Mouse (Mus musculus): ENCODE results near the gene Fbxo6. TPM values are rescaled to one million over a fixed set of nuclear protein-coding genes. Genes with fewer than 3 reads are reported as not detected.

Fbxo6 gene
- total RNA-seq, 2 experiments from 2014 or later, result 11.5 to 19.6 TPM

Other genes starting within 250 kb of the Fbxo6 start
- gene Mfn2, start 247.4 kb downstream of the Fbxo6 start, total RNA-seq (2015), result 24.3 and 25.0 TPM in 2 replicates
- gene Mfn2, start 247.4 kb downstream of the Fbxo6 start, total RNA-seq (2017), result 29.1 and 33.6 TPM in 2 replicates
- 4.8 and 5.6 TPM in 2 replicates for gene Plod1, start 215.4 kb downstream of the Fbxo6 start, total RNA-seq (2015)
- 10.5 and 12.2 TPM in 2 replicates for gene Plod1, start 215.4 kb downstream of the Fbxo6 start, total RNA-seq (2017)
- gene 2510039O18Rik, start 211.2 kb downstream of the Fbxo6 start, total RNA-seq (2015), result 32.9 and 34.2 TPM in 2 replicates
- 30.4 and 38.6 TPM in 2 replicates for gene 2510039O18Rik, start 211.2 kb downstream of the Fbxo6 start, total RNA-seq (2017)
- gene Nppb, start 166.4 kb downstream of the Fbxo6 start, total RNA-seq (2015), result not detected in 2 replicates
- gene Nppb, start 166.4 kb downstream of the Fbxo6 start, total RNA-seq (2017), result not detected in 2 replicates
- gene Nppa, start 151.4 kb downstream of the Fbxo6 start, total RNA-seq (2015), result not detected in 2 replicates
- not detected in 2 replicates for gene Nppa, start 151.4 kb downstream of the Fbxo6 start, total RNA-seq (2017)
- 3.3 and 4.1 TPM in 2 replicates for gene Clcn6, start 113.3 kb downstream of the Fbxo6 start, total RNA-seq (2015)
- gene Clcn6, start 113.3 kb downstream of the Fbxo6 start, total RNA-seq (2017), result 1.5 and 6.4 TPM in 2 replicates
- gene Mthfr, start 113.1 kb downstream of the Fbxo6 start, total RNA-seq (2015), result 5.5 and 6.2 TPM in 2 replicates
- gene Mthfr, start 113.1 kb downstream of the Fbxo6 start, total RNA-seq (2017), result 4.3 and 7.2 TPM in 2 replicates
- gene Agtrap, start 64.1 kb downstream of the Fbxo6 start, total RNA-seq (2015), result 16.3 and 16.5 TPM in 2 replicates
- gene Agtrap, start 64.1 kb downstream of the Fbxo6 start, total RNA-seq (2017), result 34.5 and 35.9 TPM in 2 replicates
- 28.7 and 34.0 TPM in 2 replicates for gene Mad2l2, start 21.8 kb downstream of the Fbxo6 start, total RNA-seq (2015)
- 6.6 and 8.1 TPM in 2 replicates for gene Mad2l2, start 21.8 kb downstream of the Fbxo6 start, total RNA-seq (2017)
- gene Draxin, start 21.4 kb downstream of the Fbxo6 start, total RNA-seq (2015), result not detected in 2 replicates
- not detected in 2 replicates for gene Draxin, start 21.4 kb downstream of the Fbxo6 start, total RNA-seq (2017)
- gene Fbxo44, start 8.3 kb upstream of the Fbxo6 start, total RNA-seq (2015), result 1.0 and 3.0 TPM in 2 replicates
- 0.81 and 1.6 TPM in 2 replicates for gene Fbxo44, start 8.3 kb upstream of the Fbxo6 start, total RNA-seq (2017)
- not detected in 2 replicates for gene Fbxo2, start 8.5 kb upstream of the Fbxo6 start, total RNA-seq (2015)
- not detected in 2 replicates for gene Fbxo2, start 8.5 kb upstream of the Fbxo6 start, total RNA-seq (2017)
- gene Disp3, start 135.8 kb upstream of the Fbxo6 start, total RNA-seq (2015), result not detected in 2 replicates
- gene Disp3, start 135.8 kb upstream of the Fbxo6 start, total RNA-seq (2017), result not detected in 2 replicates

Data from megakaryocyte progenitor cell, adult 5-6 weeks (primary cell).